Mouse (Mus musculus): Measurements from ENCODE around the gene Erc1. TPM values are rescaled to one million over a fixed set of nuclear protein-coding genes. Genes with fewer than 3 reads are reported as not detected.

The Erc1 gene
- 10 to 100 TPM; 11.9 to 12.9 TPM for total RNA-seq (2023)

DNA sequence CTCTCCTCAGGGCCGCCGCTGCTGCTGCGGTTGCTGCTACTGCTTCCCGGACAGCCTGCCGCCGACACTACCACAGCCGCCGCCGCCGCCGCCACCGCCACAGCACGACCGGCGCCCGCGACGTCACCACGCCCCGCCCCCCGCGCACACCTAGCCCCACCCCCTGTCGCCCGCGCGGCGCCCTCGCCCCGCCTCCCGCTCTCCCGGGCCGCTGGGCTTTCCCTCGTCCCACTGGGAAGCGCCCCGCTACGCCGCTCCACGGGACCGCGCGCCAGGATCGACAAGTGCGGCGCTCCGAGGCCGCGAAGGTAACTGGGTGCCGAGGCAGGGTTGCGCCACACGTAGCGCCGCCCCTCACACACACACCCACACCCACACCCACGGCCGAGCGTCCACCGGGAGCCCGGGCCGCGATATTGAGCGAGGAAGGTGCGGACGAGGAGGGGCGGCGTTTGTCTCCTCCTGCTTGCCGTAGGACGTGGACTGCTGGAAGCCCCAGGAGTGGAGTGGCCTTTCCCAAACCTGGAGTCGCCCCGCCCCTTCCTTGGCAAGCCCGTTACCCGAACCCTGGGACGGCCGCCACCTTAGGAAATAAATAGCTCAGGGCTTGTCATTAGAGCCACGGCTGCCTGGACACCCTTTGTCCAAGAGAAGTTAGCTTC lies at the start of gene Erc1:
Erc1 (minus strand) TSS at position 134 of the 662 bp plus-strand sequence.

DNA sequence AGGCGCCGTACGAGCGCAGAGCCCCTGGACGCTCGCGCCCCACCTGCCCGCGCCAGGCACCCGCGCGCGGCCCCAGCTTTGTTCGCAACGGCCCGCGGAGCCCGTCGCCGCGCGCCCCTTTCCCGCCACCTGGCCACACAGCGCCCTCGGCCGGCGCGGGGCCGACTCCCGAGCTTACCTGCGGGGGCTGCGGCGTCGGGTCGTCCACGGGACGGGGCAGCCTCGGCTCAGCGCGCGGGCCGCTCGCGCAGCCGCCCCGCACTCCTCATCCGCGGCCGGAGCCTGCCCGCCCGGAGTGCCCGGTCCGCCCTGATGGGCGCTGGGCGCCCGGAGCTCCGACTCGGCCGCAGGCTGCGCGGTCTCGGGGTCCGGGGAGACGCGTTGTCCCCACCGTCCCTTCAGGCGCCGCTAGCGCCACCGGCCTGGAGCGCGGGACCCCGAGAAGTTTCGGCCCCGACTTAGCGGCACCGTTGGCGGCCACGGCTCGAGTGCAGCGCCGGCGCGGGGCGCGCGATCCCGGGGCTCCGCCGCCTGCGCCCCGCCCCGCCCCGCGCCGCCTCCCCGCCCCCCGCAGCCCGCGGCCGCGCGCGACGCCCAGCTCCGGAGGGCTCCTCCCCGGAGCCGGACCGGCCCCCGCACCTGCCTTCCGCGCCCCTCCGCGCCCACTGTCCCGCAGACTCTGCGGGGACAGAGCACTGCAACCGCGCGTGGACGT lies 304.0 kb downstream of the Erc1 start, which contains the start of gene Wnt5b:
Wnt5b (minus strand) TSS at position 545 of the 715 bp plus-strand sequence.

Other genes starting within 250 kb of the Erc1 start
- 10 to 100 TPM; 25.2 to 27.3 TPM for gene Rad52, start 54.5 kb upstream of the Erc1 start, total RNA-seq (2023)
- 100 to 1,000 TPM; 369 to 402 TPM for gene Wnk1, start 190.5 kb upstream of the Erc1 start, total RNA-seq (2023)
- gene Ninj2, start 245.2 kb upstream of the Erc1 start, total RNA-seq (2023) = not detected

Data from B cell, adult 67 days (primary cell).